Mouse (Mus musculus) megakaryocyte, embryonic 14.5 days (primary cell): ENCODE results near the gene Srsf10.

Experiments
- FLI1 ChIP-seq: IDR thresholded peaks from 2 replicates; pipeline ENCODE4 v1.6.1; 2012; ENCODE audit warnings: low read length, inconsistent platforms, mixed read lengths
- GATA1 ChIP-seq: IDR thresholded peaks from 3 replicates; pipeline ENCODE4 v1.6.1; 2012; ENCODE audit warnings: mixed read lengths, low read length, inconsistent platforms, borderline replicate concordance

DNA sequence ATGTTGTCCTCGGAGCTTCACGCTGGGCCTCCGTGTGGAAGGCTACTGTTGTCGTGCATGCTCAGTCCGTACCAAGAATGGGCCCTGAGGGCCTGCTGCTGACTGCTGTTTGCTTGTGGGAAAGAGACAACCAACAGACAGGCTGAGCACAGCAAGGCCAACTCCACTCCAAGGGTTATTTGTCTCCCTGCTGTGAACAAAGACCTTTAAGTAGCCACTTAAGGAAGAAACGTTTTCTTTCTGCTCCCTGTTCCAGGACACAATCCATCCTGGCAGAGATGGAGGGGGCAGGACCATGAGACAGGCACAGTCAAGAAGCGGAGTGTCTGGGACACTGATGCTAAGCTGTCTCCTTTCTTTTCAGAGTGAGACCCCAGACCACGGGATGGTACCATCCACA, 31.3 kb upstream of the Srsf10 start:
- no peak for TF ChIP-seq GATA1
- no peak for TF ChIP-seq FLI1
